Mouse (Mus musculus) brain, embryonic 14.5 days (tissue): ENCODE data around the gene Pcbp1. TPM values are rescaled to one million over a fixed set of nuclear protein-coding genes. Genes with fewer than 3 reads are reported as not detected.

ENCODE experiments used
- DNase-seq: peaks from one replicate; pipeline ENCODE4 v3.0.0-alpha.2; 2011; ENCODE audit warnings: low read depth
- CTCF ChIP-seq: fragments of 200-500 bp; IDR thresholded peaks from 2 replicates; pipeline ENCODE4 v1.5.1; 2012; ENCODE audit warnings: inconsistent platforms, mild to moderate bottlenecking, moderate library complexity, borderline replicate concordance; ENCODE audit not compliant: insufficient read depth, insufficient read length; ENCODE audit errors: extremely low read depth
- POLR2A ChIP-seq: fragments of 200-500 bp; IDR thresholded peaks from 2 replicates; pipeline ENCODE4 v1.6.1; 2012; ENCODE audit warnings: mild to moderate bottlenecking, inconsistent platforms, borderline replicate concordance; ENCODE audit not compliant: poor library complexity, insufficient read depth, insufficient read length, severe bottlenecking; ENCODE audit errors: extremely low read depth
- polyA plus RNA-seq: library from polyadenylated mRNA; depleted of rRNA; stranded (reverse); fragments of >200 nt; gene quantifications from 2 replicates; pipeline ENCODE4 v1.2.3, GENCODE M21; 2012; rRNA removed

Pcbp1 gene
- polyA plus RNA-seq, 1 experiment = 297 TPM

DNA sequence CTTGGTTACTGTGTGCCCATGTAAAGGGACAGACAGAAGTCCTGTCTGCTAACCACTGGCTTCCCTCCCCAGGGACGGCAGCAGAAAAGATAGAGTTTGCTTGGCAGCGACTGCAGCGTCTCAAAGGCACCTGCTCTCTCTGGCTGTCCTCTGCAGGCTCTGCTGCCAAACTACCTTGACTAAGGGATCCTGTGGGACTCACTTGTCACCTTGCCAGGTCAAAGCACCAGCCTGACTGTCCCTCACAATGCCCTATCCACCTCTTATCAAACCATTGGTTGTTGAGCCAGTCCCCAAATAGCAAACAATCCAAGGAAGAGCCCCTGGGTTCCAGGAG is 38.0 kb downstream of the Pcbp1 start:
- DNase-seq = peak; percentile 61
- TF ChIP-seq CTCF (no peak), POLR2A (no peak)

DNA sequence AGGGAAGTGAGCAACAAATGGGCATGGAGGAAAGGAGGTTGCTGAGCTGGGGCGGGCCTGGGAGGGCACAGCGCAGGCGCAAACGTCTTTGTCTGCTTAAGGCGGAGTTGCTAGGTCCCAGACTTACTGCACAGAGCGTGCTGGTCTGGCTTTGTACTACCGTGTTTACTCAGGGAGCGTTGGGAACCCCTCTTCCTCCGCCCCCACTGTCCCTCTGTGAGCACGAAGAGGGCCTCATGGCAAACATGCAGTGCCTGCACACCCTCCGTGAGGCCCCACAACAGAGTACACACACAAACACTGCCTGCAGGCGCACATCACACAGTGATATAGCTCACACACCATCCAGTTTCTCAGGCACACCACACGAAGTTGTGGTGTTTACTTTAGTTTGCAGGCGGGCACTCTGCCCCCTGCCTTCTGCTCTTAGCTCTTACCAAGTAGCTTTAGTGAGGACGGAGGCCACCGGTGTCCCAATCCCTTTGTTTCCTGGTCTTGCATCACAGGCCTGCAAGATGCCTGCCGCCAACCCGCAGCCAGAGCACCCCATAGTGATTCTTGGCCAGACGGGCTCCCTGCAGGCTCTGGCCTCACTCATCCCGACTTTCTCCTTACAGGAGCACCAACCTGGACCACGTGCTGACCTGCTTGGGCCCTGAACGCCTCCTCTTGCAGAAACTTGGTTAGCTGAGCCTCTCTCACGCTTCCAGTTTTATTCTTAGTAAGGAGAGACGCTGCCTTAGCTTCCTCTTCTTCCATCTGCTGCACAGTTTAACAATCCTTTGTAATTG is 38.6 kb downstream of the Pcbp1 start:
- TF ChIP-seq POLR2A (peak; percentile 78; the same call in 1 of the 2 replicates), CTCF (0 out of 2 replicates have a peak, but pooled peaks have one; percentile 10)
- peak; percentile 96 for DNase-seq

DNA sequence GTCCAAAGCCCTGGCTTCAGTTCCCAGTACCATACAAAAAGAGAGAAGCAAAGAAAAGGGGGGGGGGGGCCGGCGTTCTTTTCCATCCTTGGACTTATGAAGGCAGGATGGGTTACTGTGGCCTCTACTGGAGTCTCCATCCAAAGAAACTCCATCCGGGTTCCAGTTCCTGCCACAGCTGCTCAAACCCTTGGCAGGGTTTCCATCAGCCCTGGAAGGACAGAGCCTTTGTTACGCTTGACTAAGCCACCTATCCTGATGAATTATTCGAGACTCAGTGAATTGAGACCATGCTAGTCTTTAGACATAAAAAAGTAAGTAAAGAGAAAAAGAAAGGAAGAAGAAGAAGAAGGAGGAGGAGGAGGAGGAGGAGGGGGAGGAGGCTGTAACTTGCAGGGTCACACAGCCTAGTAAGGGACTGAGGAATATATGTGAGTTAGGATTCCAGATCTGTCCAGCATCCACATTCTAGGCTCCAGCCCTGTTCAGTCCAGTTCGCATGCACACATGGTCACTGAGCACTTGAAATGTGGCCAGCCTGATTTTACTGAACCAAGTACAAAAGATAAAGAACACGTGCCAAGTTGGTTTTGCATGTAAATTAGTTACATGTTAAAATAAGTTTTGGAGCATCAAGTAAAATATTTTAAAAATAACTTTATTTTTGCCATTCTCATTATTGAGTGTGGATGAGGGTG is 40.0 kb downstream of the Pcbp1 start:
- DNase-seq = peak; percentile 35
- TF ChIP-seq POLR2A = no peak
- no peak for TF ChIP-seq CTCF

DNA sequence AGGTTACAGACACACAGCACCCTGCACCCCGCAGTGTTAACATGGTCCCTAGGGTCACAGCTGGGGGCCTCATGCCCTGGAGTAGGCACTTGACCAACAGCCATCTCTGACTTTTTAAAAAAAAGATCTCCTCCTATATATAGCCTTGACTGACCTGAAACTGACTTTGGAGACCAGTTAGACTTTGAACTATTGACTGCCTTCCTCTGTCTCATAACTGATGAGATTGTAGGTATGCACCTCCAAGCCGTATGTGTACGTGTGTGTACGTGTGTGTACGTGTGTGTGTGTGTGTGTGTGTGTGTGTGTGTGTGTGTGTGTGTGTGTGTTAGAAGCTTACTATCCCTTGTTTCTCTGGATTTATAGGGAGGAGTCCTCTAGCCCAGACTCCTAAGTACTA is 44.2 kb downstream of the Pcbp1 start:
- DNase-seq = no peak
- TF ChIP-seq POLR2A (no peak), CTCF (no peak)

DNA sequence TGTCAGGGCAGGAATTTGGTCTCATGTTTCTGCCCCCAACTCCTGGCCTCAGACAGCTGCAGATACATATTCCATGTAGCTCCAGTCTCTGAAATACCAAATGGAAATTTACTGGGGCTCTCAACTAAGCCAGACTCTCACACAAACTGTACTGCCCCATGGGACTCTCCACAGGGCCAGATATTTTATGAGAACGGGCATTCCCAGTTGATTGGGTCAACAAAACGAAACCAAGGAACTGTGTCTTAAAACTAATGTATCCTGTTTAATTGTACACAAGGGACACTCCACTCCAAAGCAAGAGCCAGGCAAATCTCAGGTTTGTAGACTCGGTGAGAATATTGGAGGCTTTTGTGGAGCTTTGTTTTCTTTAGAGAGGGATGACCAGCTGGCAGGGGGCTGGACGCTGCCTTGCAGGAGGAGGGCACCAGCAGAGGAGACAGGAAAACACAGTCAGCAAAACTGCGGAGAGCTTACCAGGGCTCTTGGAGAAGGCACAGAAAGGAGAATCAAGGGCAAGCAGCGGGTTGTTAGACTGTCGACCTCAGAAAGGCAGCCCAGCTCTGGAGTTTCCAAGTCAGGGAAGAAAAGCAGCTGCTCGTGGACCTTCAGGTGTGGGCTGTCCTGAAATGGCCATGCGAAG is 45.8 kb downstream of the Pcbp1 start:
- TF ChIP-seq CTCF (no peak), POLR2A (no peak)
- DNase-seq = no peak

DNA sequence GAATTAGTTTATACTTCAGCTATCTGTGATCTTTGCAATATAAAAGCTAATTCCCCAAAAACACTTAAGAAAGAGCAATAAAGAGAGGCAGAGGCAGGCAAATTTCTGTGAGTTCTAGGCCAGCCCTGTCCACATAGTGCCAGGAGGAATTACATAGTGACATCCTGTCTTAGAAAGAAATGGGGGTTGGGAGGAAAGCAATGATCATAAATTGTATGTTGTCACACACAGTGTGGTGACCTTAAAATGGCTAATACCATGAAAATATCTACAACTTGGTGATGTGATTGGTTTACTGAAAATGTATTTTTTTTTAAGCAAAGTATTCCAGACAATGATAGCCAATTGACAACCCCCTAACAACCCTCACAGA is 46.3 kb downstream of the Pcbp1 start:
- TF ChIP-seq CTCF (no peak), POLR2A (no peak)
- no peak for DNase-seq

DNA sequence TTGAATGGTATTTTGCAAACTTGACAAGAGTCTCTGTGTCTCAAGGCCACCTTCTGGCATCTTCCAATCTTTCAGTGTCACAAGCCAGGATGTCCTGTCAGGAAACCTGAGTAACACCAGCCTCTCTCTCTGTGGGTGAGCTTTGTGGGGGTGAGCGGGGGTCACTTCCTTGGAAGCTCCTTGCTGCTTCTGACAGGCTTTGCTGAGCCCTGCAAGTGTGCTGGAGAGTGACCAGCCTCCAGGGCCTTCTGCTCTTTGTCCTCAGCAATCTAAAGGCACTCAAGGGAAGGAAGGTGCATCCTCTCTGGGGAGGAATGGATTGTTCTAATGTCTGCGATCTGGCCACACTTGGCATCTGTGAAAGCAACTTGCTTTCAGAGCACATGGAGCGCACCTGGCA is 46.8 kb downstream of the Pcbp1 start:
- TF ChIP-seq CTCF (no peak), POLR2A (no peak)
- DNase-seq = no peak

DNA sequence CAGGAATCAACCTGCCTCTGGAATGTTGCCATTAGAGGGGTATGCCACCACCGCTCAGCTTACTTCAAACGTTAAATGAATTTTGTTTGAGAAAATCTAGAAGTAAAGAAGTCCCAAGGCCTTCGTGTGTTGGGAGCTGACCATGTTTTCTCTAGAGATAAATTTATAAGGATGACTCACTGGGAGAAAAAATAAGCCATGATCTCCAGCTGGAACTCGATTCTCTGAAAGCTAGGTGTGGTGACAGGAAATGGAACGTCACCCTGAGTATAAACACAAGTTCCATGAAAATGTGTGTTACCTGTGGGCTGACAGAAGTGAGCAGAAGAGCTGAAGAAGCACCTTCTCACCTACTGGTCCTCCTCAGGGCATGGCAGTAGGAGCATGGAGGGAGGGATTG is 49.2 kb downstream of the Pcbp1 start:
- no peak for TF ChIP-seq POLR2A
- no peak for TF ChIP-seq CTCF
- DNase-seq = no peak

DNA sequence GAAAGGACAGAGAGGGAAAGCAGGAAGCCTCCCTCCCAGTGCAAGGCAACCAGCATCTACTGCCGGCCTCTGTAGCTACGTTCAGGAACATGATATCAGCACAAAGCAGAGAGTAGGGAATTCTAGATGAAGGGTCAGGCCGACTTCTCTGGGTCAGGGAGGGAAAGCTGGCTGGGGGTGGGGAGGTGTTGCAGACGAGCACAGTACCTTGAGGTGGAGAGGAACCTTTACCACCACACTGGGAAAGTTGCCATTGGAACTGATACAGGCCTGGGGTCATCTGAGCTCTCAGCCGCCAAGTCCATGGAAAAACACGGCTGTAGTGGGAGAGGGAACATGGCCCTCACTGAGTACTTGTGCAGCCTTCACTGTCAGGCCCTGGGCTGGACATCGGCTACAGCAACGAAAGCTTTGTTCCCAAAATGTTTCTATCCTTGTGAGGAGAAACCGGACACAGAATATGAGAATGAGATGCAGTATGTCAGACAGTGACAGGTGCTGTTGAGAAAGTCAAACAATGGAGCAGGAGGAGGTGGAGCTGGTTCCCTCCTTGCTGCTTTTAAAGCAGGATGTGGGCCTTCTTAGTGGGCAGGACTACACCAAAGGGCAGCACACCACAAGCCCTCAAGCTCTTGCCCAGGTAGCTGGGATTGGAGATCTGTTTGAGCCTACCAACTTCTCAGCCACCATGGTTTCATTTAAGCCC is 50.5 kb downstream of the Pcbp1 start:
- DNase-seq = no peak
- TF ChIP-seq POLR2A = no peak
- TF ChIP-seq CTCF = no peak

DNA sequence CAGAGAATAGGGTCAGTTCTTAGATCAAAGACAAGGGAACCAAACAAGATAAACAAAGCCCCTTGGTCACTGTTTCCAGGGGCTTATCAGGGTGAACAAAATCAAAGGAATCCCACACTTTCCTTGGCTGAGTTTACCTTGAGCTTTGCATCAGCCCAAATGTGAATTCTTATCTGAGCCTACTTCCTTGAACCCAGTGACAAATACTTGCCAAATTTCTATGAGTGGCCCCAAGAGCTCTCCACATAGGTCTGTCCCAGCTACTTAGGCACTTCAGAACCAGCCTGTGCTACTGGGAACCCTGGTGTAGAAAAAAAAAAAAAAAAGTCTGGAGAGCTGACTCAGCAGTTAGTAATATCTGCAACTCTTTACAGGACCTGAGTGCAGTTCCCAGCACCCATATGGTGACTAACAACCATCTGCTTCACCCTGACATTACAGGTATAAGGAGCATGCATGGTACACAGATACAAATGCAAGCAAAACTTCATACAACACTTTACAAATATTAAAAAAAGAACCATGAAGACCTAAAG is 51.4 kb downstream of the Pcbp1 start:
- TF ChIP-seq POLR2A = no peak
- TF ChIP-seq CTCF = no peak

More for the DNA sequence above, 51.4 kb downstream of the Pcbp1 start:
- no peak for DNase-seq

Other genes starting within 250 kb of the Pcbp1 start
- gene Fam136a, start 160.7 kb downstream of the Pcbp1 start, polyA plus RNA-seq = 56.5 and 58.2 TPM in 2 replicates
- 175 and 203 TPM in 2 replicates for gene Snrpg, start 155.0 kb downstream of the Pcbp1 start, polyA plus RNA-seq
- gene Pcyox1, start 129.2 kb downstream of the Pcbp1 start, polyA plus RNA-seq = 71.4 and 72.1 TPM in 2 replicates
- gene Tia1, start 122.1 kb downstream of the Pcbp1 start, polyA plus RNA-seq = 331 and 433 TPM in 2 replicates
- gene Gm44790, start 99.7 kb downstream of the Pcbp1 start, polyA plus RNA-seq = 1.9 and 2.9 TPM in 2 replicates
- gene C87436, start 87.9 kb downstream of the Pcbp1 start, polyA plus RNA-seq = 18.0 and 21.2 TPM in 2 replicates
- gene Asprv1, start 101.8 kb upstream of the Pcbp1 start, polyA plus RNA-seq = 2.0 and 3.3 TPM in 2 replicates
- 19.3 and 24.0 TPM in 2 replicates for gene Mxd1, start 142.8 kb upstream of the Pcbp1 start, polyA plus RNA-seq
- 46.9 and 52.6 TPM in 2 replicates for gene Snrnp27, start 158.2 kb upstream of the Pcbp1 start, polyA plus RNA-seq
- gene Gmcl1, start 207.1 kb upstream of the Pcbp1 start, polyA plus RNA-seq = 35.4 and 36.9 TPM in 2 replicates